Mouse (Mus musculus): Measurements from ENCODE around the gene Phf21a.

DNA sequence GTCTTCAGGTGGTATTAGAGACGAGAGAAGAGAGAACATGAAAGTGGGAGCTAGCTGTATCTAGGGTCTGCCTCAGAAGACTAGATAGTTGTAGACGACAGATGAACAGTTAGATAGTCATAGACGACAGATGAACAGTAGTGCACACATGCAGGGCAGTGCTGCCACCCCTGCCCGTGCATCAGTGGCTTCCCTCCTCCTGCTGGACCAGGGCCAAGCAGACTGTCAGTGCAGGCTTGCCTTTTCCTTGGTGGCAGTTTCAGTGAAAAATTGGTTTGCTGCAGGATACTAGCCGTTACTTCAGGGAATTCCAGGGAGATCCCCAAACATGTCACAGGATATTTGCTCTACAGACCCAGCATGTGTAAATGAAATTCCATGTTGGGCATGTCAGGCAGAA is 192.7 kb downstream of the Phf21a start:
- no peak for TF ChIP-seq CTCF (conservative IDR thresholded peaks at IDR 0.05; ENCODE audit: insufficient read depth, insufficient read length, low read depth, low read length)
- TF ChIP-seq POLR2A (IDR thresholded peaks at IDR 0.05; ENCODE audit: low read depth, low read length): no peak

All from kidney, adult 2 months (tissue).